Mouse (Mus musculus) liver, postnatal 0 days (tissue): ENCODE data around the gene Specc1.

Experiments used
- CTCF ChIP-seq: sonication (generic); IDR thresholded peaks from 2 replicates; pipeline ENCODE4 v1.5.1; 2016; ENCODE audit warnings: antibody characterized with exemption, low read depth
- EP300 ChIP-seq: IDR thresholded peaks from 2 replicates; pipeline ENCODE4 v1.6.1; 2016; ENCODE audit warnings: antibody characterized with exemption, low read depth, mild to moderate bottlenecking

- TF ChIP-seq CTCF = no peak
- TF ChIP-seq EP300 = no peak
Measured at GRCm38 (mm10) chr11:62263599-62263998, 307.0 kb downstream of the Specc1 start.
